Mouse (Mus musculus) forebrain, embryonic 12.5 days (tissue): Measurements from ENCODE around the gene Zcchc8. TPM values are rescaled to one million over a fixed set of nuclear protein-coding genes. Genes with fewer than 3 reads are reported as not detected.

Source experiments
- ATAC-seq: fragments of 200-750 bp; cut with Nextera tagmentation; 2 replicates; pipeline ENCODE4 v1.8.0; 2017; ENCODE audit warnings: moderate TSS enrichment; ENCODE audit not compliant: low FRiP score
- H3K27ac ChIP-seq: fragments of 300-500 bp; sonication (generic); 2 replicates; pipeline ENCODE4 v1.5.1; 2016; ENCODE audit warnings: mild to moderate bottlenecking
- H3K27me3 ChIP-seq: fragments of 300-500 bp; sonication (generic); 2 replicates; pipeline ENCODE4 v1.6.1; 2016; ENCODE audit warnings: mild to moderate bottlenecking
- H3K36me3 ChIP-seq: fragments of 300-500 bp; sonication (generic); replicated peaks from 2 replicates; pipeline ENCODE4 v1.6.1; 2016; ENCODE audit warnings: mild to moderate bottlenecking
- H3K4me1 ChIP-seq: fragments of 300-500 bp; sonication (generic); 2 replicates; pipeline ENCODE4 v1.6.1; 2016
- H3K4me2 ChIP-seq: fragments of 300-500 bp; sonication (generic); 2 replicates; pipeline ENCODE4 v1.6.1; 2016; ENCODE audit warnings: mild to moderate bottlenecking, moderate library complexity
- H3K4me3 ChIP-seq: fragments of 300-500 bp; sonication (generic); replicated peaks from 2 replicates; pipeline ENCODE4 v1.5.1; 2016; ENCODE audit warnings: mild to moderate bottlenecking
- H3K9ac ChIP-seq: fragments of 300-500 bp; sonication (generic); 2 replicates; pipeline ENCODE4 v1.6.1; 2016; ENCODE audit warnings: mild to moderate bottlenecking
- H3K9me3 ChIP-seq: fragments of 300-500 bp; sonication (generic); 2 replicates; pipeline ENCODE4 v1.6.1; 2016
- WGBS: fragments of 180-500 bp; shearing (Covaris S2); methylation state at CpG from one replicate; pipeline ENCODE4 v1.1.7; 2016; 5-methylcytosine and 5-hydroxymethylcytosine counted together
- polyA plus RNA-seq: library from polyadenylated mRNA; unstranded; fragments of >200 nt; fragmentation: Nextera tagmentation; extraction: Ambion mirVana; gene quantifications from 2 replicates; pipeline ENCODE4 v1.2.1, GENCODE M21; 2016

Zcchc8 gene
- polyA plus RNA-seq, 1 experiment from 2014 or later = 109 TPM

DNA sequence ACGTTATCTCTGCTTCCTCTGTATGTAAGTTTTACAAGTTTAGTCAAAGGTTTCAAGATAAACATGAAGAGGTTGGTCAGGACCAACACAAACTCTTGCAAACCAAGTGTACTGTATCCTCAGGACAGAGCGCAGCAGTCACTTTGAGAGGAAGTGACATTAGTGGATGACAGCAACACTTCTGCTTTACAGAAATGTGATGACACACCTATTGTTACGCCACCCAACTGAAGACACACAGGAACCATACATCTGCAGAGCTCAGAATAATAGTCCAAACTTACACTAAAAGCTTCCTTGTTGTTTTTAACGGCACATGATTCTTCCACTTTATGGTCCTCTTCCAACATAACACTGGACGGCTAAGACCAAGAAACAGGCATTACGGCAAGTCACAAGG lies 7.1 kb downstream of the Zcchc8 start:
- peaks cover 8% of the 10 kb centered on the region for H3K4me1 ChIP-seq
- ATAC-seq = no peak
- WGBS = 94% methylated on average over 6 of the region's 6 CpGs
- no peak overlapping the region for H3K4me2 ChIP-seq
- H3K4me3 ChIP-seq = no peak overlapping the region
- no peaks in the 10 kb centered on the region for H3K27me3 ChIP-seq
- H3K9me3 ChIP-seq = no peaks in the 10 kb centered on the region
- no peak overlapping the region for H3K27ac ChIP-seq
- no peak overlapping the region for H3K9ac ChIP-seq
- H3K36me3 ChIP-seq = peaks cover 88% of the 10 kb centered on the region

DNA sequence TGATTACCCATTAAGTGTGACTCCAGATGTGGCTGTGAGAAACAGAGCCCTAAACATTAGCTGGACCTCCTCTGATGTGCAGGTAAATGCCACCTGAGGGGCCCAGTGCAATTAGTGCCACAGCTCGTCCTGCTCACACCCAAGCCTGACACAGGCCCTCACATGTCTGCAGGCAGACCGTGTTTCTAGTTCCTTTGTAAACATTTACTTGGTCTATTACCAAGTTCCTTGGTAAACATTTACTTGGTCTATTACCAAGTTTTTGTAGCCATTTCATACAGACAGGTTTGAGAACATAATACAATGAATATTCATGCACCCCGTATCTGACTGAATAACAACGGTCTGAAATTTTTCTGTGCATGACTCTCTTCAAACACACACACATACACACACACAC lies 11.3 kb downstream of the Zcchc8 start:
- Histone ChIP-seq H3K9ac (no peak overlapping the region), H3K4me1 (no peaks in the 10 kb centered on the region), H3K27me3 (no peaks in the 10 kb centered on the region), H3K36me3 (peaks cover 98% of the 10 kb centered on the region), H3K9me3 (no peaks in the 10 kb centered on the region), H3K4me2 (no peak overlapping the region), H3K27ac (no peak overlapping the region), H3K4me3 (no peak overlapping the region)
- WGBS = 92% methylated on average over 4 of the region's 4 CpGs
- no peak for ATAC-seq

DNA sequence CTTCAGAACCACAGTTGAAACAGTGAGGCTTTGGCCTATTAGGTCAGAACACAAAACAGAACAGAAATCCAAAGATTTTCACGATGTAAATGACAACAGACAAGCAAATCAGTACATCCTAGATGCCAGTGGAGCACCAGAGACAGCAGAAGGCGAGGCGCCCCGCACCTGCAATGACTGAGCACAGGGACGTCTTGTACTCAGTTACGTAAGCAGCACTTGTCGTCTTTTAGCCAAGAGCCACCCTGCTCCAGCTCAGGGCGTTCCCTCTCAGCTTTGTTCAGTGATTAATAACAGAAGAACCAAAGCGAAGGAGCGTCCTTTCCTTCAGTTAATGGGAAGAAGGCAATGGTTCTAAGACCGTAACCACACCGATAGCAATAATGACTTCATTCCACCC lies 12.3 kb downstream of the Zcchc8 start:
- no peak for ATAC-seq
- WGBS = 94% methylated on average over 12 of the region's 12 CpGs
- Histone ChIP-seq H3K9ac (no peak overlapping the region), H3K27ac (no peak overlapping the region), H3K4me2 (no peak overlapping the region), H3K9me3 (no peaks in the 10 kb centered on the region), H3K4me3 (no peak overlapping the region), H3K4me1 (no peaks in the 10 kb centered on the region), H3K36me3 (peaks cover 97% of the 10 kb centered on the region), H3K27me3 (no peaks in the 10 kb centered on the region)

DNA sequence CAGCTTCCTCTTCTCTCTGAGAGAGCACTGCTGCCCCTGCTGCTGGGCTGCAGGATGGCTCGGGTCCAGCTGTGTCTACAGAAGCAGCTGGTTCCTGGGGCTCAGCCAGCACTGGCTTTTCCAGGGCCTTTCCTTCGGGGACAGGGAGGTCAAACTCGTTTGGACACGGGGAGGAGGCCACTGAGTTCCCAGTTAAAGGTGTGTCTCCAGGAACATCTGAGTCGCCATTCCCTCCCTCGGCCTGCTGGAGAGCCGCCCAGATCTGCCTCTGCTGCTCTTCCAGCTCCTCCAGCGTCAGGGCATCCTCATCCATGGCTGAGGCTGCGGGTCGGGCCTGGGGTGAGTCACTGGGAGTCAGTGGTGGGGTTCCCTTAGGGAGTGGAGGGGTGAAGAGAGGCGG lies 20.3 kb downstream of the Zcchc8 start:
- Histone ChIP-seq H3K4me3 (no peak overlapping the region), H3K27me3 (no peaks in the 10 kb centered on the region), H3K4me2 (no peak overlapping the region), H3K4me1 (no peaks in the 10 kb centered on the region), H3K9me3 (no peaks in the 10 kb centered on the region), H3K27ac (no peak overlapping the region), H3K36me3 (peaks cover 74% of the 10 kb centered on the region), H3K9ac (no peak overlapping the region)
- no peak for ATAC-seq
- WGBS = 87% methylated on average over 11 of the region's 11 CpGs

DNA sequence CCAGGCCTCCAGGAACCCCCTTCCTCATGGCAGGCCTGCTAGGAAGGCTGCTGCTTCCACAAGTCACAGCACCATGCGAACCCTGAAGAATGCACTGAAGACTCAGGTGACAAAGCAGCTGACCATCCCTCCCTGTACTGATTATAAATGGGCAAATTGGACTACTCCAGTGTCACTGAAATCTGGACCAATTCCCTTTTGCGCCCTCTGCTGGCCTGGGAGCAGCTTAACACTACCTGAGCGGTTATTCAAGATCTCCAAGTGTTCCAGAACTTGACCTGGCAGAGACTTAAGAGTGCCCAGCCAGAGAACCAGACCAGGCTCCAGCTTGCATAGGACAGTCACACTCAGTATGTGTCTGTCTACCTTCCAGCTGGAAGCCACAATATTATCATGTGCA lies 21.7 kb downstream of the Zcchc8 start:
- WGBS = 30% methylated on average over 3 of the region's 3 CpGs
- H3K4me2 ChIP-seq = no peak overlapping the region
- no peaks in the 10 kb centered on the region for H3K27me3 ChIP-seq
- H3K9ac ChIP-seq = no peak overlapping the region
- peaks cover 60% of the 10 kb centered on the region for H3K36me3 ChIP-seq
- ATAC-seq = no peak; the same call in 1 of the 2 replicates
- H3K27ac ChIP-seq = no peak overlapping the region
- no peak overlapping the region for H3K4me3 ChIP-seq
- H3K4me1 ChIP-seq = no peaks in the 10 kb centered on the region
- H3K9me3 ChIP-seq = no peaks in the 10 kb centered on the region

DNA sequence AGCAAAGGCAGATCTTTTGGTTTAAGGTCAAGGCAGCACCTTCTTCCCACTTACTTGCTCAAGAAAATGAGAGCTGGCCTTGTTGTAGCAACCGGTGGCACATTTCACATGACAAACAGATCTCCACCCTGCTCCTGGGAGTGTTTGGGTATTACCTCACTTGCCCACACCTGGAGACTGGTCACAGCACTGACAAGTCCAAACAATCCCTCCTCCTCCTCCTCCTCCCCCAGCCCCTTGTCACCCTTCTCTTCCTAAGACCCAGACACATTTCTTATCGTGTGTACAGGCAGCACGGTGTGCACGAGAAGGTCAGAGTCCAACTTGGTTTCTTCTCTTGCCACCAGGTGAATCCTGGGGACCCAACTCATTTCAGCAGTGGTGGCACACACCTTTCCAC lies 23.9 kb downstream of the Zcchc8 start:
- H3K4me2 ChIP-seq = no peak overlapping the region
- ATAC-seq = no peak
- H3K27ac ChIP-seq = no peak overlapping the region
- H3K9me3 ChIP-seq = no peaks in the 10 kb centered on the region
- no peaks in the 10 kb centered on the region for H3K27me3 ChIP-seq
- WGBS = 80% methylated on average over 4 of the region's 4 CpGs
- H3K9ac ChIP-seq = no peak overlapping the region
- H3K36me3 ChIP-seq = peaks cover 39% of the 10 kb centered on the region
- no peaks in the 10 kb centered on the region for H3K4me1 ChIP-seq
- no peak overlapping the region for H3K4me3 ChIP-seq

DNA sequence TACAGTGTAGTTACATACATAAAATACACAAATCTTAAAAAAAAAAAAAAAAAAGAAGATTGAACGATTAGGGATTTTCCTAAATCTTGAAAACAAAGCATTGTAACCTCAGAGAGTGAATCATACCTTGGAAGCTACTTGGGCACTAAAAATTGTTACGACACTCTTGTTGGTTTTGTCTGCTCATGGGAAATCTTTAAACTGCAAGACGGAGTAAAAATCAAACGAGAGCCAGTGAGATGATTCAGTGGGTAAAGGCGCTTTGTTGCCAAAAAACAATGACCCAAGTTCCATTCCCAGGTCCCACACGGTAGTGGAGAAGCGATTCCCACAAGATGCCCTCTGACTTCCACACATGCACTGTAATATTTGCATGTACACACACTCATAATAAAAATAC lies 24.7 kb downstream of the Zcchc8 start:
- no peak overlapping the region for H3K27ac ChIP-seq
- peaks cover 32% of the 10 kb centered on the region for H3K36me3 ChIP-seq
- no peak overlapping the region for H3K4me3 ChIP-seq
- no peak overlapping the region for H3K9ac ChIP-seq
- ATAC-seq = no peak
- H3K4me1 ChIP-seq = no peaks in the 10 kb centered on the region
- H3K9me3 ChIP-seq = no peaks in the 10 kb centered on the region
- 96% methylated on average over 7 of the region's 7 CpGs for WGBS
- H3K27me3 ChIP-seq = no peaks in the 10 kb centered on the region
- H3K4me2 ChIP-seq = no peak overlapping the region

DNA sequence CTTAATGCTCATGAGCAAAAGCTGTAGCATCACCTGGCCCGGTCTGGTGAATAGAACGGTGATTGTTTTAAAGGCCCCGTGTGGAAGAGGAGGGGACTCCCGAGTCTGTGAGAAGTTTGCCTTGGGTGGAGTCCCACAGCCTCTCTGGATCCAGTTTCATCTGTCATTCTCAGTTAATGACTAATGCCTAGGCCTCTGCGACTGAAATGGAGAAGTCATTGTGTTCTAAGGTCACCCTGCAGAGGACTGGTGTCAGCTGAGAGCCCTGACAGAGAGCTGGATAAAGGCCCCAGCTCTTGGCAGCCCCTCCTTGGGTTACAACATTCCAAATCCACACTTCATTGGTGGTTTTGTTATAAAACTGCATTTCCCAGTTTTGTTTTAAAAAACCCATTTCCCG lies 26.4 kb downstream of the Zcchc8 start:
- Histone ChIP-seq H3K9me3 (no peaks in the 10 kb centered on the region), H3K27me3 (no peaks in the 10 kb centered on the region), H3K4me3 (no peak overlapping the region), H3K36me3 (peaks cover 19% of the 10 kb centered on the region), H3K9ac (no peak overlapping the region), H3K27ac (no peak overlapping the region), H3K4me2 (no peak overlapping the region), H3K4me1 (no peaks in the 10 kb centered on the region)
- WGBS = 77% methylated on average over 6 of the region's 6 CpGs
- ATAC-seq = no peak

DNA sequence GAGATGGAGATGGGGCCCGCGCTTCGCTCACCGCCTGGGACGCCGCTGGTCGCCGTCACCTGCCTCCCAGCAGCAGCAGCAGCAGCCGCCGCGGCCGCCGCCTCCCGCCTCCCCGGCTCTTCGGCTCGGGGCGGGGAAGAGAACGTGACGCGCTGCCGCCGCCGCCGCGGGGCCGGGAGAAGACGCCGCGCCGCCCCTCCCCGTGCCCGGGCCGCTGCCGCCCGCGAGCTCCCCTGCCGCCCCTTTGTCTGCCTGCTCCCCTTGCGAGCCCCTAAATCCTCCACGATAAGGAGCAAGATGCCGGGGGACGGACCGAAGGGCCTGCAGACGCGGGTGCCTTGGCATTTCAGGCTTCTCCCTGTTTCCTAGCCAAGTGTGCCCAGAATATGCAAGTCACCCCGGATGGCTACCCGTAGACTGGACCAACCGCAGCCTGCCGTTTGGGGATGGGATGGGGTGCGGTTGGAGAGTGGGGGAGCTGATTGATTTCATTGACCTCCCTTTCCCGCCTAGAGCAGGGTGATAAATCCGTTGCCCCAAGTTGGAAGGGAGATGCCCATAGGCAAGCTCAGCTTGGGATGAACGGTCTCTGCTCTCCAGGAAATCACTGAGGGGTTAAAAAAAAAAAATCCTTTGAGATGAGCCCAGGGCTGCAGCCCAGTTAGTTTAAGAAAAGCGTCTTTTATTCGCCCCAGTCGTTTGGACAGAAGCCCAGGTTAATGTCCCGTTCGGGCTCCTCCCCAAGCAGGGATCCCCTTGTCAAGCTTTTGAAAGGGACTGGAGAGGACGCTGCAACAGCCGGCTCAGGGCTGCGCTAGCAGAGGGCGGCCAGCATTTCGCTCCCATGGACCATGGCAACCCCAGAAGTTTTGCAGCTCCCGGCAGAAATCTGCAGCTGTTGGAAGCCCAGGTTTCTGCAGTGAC lies 36.4 kb downstream of the Zcchc8 start, which contains the start of gene Clip1:
Clip1 (minus strand) TSS at position 398 of the 924 bp plus-strand sequence.
- Histone ChIP-seq H3K9me3 (no peaks in the 10 kb centered on the region), H3K4me3 (peak within 1 kb of the TSS; percentile 98), H3K4me1 (peaks cover 33% of the 10 kb centered on the region), H3K27me3 (no peaks in the 10 kb centered on the region), H3K27ac (peak within 1 kb of the TSS; percentile 99), H3K9ac (peak within 1 kb of the TSS; percentile 100), H3K36me3 (no peaks in the 10 kb centered on the region), H3K4me2 (peak within 1 kb of the TSS; percentile 70)
- ATAC-seq = peak; percentile 75
- under 1% methylated on average over 44 of the region's 64 CpGs for WGBS

DNA sequence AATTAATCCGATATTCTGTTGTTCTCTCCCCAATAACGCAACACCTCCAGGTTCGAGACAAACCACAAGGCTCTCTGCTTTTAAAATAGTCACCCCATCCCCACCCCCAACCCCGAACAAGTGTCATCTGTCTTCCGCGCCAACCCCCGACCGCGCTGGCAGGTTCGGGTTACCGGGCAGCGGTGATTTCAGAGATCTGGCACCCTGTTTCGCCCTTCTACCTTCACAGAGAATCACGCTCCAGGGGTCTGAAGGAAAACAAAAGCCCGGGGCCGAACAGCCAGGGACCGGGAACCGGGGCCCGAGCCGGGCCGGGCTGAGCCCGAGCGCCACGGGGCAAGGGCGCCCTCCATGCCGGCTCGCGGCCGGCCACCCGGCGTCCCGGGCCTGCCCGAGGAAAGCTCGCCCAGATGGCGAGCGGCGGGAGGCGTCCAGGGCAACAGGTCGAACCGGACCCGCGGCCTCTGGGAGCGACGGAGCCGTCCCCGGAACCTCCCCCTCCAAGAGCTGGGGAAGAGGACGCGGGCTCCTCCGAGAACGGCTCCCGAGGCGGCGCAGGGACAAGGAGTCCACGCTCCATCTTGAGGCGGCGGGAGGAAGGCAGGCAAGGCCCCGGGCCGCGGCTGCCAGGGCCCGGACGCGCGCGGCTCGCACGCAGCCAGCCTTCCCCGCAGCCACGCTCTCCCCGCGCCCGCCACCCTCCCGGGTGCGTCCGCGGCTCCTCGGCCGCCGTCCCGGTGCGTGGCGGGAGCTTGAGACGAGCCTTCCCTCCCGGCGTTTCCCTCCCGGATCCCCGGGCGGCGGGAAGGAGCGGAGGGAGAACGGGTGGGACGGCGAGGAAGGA lies 37.3 kb downstream of the Zcchc8 start:
- H3K27ac ChIP-seq = peak overlapping the region; percentile 99
- H3K9me3 ChIP-seq = no peaks in the 10 kb centered on the region
- H3K4me3 ChIP-seq = peak overlapping the region; percentile 98
- ATAC-seq = peak; percentile 78
- peaks cover 33% of the 10 kb centered on the region for H3K4me1 ChIP-seq
- H3K9ac ChIP-seq = peak overlapping the region; percentile 100
- H3K4me2 ChIP-seq = peak overlapping the region; percentile 70
- no peaks in the 10 kb centered on the region for H3K27me3 ChIP-seq
- WGBS = under 1% methylated on average over 82 of the region's 92 CpGs
- H3K36me3 ChIP-seq = no peaks in the 10 kb centered on the region

DNA sequence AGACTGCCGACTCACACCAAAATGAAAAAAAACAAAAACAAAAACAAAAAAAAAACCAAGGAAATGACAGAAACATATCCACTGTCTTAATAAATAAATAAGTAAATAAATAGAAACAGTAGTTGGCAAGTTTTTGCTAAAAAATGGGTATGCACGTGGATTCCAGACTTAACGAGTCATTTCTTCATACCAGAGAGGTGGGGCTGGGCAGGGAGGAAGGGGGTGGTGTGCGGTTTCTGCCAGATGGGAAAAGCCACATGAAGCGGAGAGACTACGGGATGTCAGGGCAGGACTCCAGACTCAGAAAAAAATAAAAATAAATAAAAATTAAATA lies 37.9 kb downstream of the Zcchc8 start:
- Histone ChIP-seq H3K9me3 (no peaks in the 10 kb centered on the region), H3K27ac (peak overlapping the region; percentile 99; the same call in 1 of the 2 replicates), H3K9ac (peak overlapping the region; percentile 100), H3K4me2 (peak overlapping the region; percentile 70), H3K4me1 (peaks cover 33% of the 10 kb centered on the region), H3K4me3 (peak overlapping the region; percentile 98), H3K27me3 (no peaks in the 10 kb centered on the region), H3K36me3 (no peaks in the 10 kb centered on the region)
- 0 out of 2 replicates have a peak, but pooled peaks have one; percentile 53 for ATAC-seq
- WGBS = 5% methylated on average over 6 of the region's 6 CpGs

DNA sequence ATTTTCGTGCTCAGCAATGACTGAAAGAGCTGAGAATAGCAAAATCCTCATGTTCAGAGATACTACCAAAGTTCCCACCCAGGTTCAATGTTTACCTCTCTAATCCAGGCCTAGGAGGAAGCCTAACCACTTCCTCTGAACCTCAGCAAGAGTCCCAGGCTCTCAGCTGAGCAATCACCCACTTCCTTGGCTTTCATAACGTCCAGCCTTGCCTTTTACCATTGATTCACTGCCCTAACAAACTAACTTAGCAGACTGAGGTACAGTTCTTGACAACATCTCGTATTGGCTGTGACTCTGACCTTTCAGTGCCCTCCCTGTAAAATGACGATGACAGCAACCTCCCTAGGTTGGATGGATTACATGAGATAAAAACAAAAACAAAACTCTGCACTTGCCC lies 38.5 kb downstream of the Zcchc8 start:
- Histone ChIP-seq H3K4me2 (peak overlapping the region; percentile 70), H3K36me3 (no peaks in the 10 kb centered on the region)
- no peak for ATAC-seq

More for the DNA sequence above, 38.5 kb downstream of the Zcchc8 start:
- H3K4me3 ChIP-seq = peak overlapping the region; percentile 98
- H3K9me3 ChIP-seq = no peaks in the 10 kb centered on the region
- H3K27ac ChIP-seq = no peak overlapping the region
- peaks cover 33% of the 10 kb centered on the region for H3K4me1 ChIP-seq
- H3K27me3 ChIP-seq = no peaks in the 10 kb centered on the region
- WGBS = 50% methylated on average over 4 of the region's 4 CpGs
- H3K9ac ChIP-seq = peak overlapping the region; percentile 100; the same call in 1 of the 2 replicates
